Mouse (Mus musculus): ENCODE measurements around the gene Rabgap1.

Rabgap1 gene

GRCm38 (mm10) chr2:37516030-37516710, 73.1 kb downstream of the Rabgap1 start, which contains the start of gene Gpr21:
Gene Gpr21, plus strand, starts transcription at chr2:37516332.
- DNase-seq (ENCODE audit: low spot score) = no peak

DNA sequence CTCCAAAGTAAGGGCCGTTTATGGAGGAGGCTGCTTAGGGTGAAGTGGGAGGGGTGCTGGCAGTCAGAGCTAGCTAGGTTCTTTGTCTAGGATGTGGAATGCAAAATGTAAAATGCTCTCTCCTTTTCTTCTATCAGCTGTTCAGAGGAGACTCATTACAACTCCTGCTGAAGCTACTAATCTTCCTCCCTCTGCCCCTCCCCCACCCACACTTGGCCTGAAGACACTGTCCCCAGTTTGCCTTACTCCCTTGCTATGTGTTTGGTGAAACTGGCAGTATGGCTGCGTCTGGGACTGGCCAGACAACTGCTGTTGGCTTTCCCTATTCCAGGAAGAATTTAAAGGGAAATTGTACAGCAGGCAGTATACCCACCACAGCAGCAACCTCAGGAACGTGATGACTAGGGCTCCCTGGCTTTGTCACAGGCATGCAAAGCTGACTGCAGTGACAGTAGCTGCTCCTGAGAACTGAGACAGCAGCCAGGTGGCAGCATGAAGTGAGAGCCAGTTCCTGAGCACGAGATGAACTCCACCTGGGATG, 73.9 kb downstream of the Rabgap1 start:
- DNase-seq (ENCODE audit: low spot score) = no peak

GRCm38 (mm10) chr2:37518561-37519285, 75.6 kb downstream of the Rabgap1 start:
- no peak for DNase-seq (ENCODE audit: low spot score)

GRCm38 (mm10) chr2:37519286-37519640, 76.2 kb downstream of the Rabgap1 start:
- DNase-seq (ENCODE audit: low spot score) = no peak

GRCm38 (mm10) chr2:37527587-37527986, 84.5 kb downstream of the Rabgap1 start:
- DNase-seq (ENCODE audit: low spot score) = no peak

DNA sequence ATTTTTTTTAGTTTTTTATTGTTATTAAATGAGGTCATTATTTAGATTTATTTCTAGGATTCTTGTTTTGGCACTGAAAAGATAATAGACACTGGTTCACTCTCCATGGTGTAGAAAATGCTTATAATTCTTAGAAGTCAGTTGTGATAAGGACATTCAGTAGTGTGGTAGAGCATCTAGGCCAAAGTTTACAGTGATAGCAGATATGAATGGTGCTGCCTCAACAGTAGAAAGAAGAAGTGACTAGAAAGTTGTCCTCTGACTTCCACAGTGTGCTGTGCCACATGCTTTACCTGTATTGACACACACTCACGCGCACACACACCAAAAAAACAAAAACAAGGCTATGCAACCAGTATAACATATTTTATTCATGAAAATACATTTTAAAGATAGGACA, 86.3 kb downstream of the Rabgap1 start:
- no peak for DNase-seq (ENCODE audit: low spot score)

GRCm38 (mm10) chr2:37530766-37531165, 87.7 kb downstream of the Rabgap1 start:
- DNase-seq (ENCODE audit: low spot score) = no peak

GRCm38 (mm10) chr2:37531639-37532038, 88.6 kb downstream of the Rabgap1 start:
- no peak for DNase-seq (ENCODE audit: low spot score)

DNA sequence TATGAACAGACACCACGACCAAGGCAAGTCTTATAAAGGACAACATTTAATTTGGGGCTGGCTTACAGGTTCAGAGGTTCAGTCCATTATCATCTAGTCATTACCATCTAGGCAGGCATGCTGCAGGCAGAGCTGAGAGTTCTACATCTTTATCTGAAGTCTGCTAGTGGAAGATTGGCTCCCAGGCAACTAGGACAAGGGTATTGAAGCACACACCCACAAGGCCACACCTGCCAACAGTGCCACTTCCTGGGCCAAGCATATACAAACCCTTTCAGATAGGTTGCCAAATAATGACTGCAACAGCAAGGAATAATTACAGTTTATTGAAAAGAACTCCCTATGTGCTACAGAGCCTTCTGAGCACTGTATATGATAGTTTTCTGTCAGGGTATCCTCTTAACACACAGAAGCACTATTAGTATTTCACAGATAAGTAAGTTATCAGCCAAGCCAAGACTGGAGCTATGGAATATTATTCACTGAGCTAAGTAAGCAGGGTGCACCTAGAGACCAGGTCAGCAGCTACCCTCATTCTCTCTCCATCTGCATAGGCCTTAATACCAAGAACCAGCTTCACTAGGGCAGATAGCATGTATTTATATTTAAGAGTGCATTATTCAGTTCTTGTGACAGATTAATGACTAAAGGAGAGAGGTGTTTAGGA, 106.4 kb downstream of the Rabgap1 start:
- no peak for DNase-seq (ENCODE audit: low spot score)

- DNase-seq (ENCODE audit: low spot score) = no peak
Measured at GRCm38 (mm10) chr2:37556366-37556765, 113.3 kb downstream of the Rabgap1 start.

- DNase-seq (ENCODE audit: low spot score) = no peak
Measured at GRCm38 (mm10) chr2:37565579-37565978, 122.5 kb downstream of the Rabgap1 start.

DNA sequence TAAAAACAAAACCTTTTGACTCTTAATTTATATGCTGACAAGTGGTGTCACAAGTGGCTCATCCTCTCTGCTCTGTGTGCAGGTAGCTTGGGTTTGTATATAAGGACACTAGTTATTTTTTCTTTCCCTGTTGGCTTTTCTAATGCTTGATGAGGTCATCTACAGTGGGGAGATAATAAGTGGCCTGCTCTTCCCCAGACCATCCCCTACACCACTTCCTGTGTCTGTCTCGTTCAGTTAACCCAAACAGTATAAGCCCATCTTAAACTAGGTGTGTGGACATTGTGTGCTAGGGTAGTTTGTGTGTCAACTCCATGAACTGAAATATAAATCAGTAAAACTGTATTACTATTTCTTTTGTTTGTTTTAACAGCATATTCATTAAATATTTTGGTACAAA, 123.0 kb downstream of the Rabgap1 start:
- DNase-seq (ENCODE audit: low spot score) = no peak

- DNase-seq (ENCODE audit: low spot score) = no peak
Measured at GRCm38 (mm10) chr2:37569888-37570287, 126.8 kb downstream of the Rabgap1 start.

DNA sequence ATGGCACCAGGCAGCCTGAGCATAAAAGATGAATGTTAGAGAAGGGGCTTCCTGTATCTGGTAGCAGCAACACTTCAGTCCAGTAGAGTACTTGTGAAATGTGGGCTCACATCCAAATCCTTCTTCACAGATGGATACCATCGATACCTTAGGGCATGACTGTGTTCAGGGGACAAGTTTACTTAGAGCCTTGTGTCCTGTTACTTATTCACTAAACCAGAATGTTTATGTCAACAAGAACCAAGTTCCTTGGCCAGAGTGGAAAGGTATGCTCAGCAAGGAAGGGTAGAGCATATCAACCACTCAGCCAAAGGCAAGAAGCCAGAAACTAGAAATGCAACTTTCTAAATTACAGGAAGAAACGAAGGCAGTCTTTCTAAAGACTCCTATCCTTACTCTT, 127.6 kb downstream of the Rabgap1 start:
- no peak for DNase-seq (ENCODE audit: low spot score)

DNA sequence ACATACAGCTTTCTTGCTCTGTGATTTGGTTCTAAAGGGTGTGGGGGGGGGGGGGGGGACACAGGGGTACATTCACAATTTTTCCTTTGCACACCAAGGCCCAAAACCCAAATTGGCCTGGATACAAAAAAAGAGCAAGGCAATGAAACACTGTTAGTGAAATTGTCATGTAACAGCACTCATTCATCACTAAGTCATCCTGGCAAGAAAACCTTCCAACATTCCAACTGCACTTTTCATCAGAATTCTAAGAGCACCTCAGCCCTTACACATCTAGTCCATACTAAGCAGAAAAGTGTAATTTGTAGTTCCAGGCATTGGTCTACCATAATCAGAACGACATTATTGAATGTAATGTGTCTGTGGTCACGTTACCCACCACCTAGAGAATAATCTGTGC, 129.1 kb downstream of the Rabgap1 start:
- DNase-seq (ENCODE audit: low spot score) = no peak

DNA sequence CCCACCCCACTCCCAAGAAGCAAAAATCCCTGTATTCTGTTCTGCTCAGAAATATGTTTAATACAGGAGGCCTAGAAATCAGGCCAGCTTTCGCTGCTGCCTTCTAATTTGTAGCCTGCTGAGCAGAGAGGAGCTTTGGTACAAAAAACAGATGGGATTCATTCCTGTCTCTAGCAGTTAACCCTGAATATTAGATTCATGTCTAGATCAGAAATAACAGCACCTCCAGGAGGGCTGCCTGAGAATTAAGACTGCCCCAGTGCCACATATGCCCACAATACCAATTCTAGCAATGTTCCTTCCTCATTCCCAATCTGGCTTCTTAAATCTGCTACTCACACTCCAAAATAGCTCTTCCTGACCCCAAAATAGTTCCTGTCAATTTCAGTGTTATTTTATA, 133.6 kb downstream of the Rabgap1 start:
- DNase-seq (ENCODE audit: low spot score) = no peak

DNA sequence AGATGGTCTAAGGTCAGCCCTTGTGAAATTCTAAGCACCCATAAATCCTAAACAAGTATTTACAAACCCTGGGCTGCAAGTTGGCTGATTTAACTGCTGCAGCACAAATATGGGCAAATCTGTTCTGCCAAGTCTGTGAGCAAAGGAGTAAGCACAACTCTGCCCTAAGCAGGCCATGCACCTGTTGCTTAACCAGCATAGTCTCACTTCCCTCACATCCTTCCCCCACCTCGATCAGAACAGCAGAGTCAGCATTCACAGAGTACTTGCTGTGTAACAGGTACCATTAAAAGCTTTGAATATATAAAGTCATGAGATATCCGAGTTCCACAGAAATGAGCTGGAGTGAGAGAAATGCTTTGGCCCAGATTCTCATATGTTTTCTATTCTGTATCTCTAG, 135.1 kb downstream of the Rabgap1 start:
- no peak for DNase-seq (ENCODE audit: low spot score)

DNA sequence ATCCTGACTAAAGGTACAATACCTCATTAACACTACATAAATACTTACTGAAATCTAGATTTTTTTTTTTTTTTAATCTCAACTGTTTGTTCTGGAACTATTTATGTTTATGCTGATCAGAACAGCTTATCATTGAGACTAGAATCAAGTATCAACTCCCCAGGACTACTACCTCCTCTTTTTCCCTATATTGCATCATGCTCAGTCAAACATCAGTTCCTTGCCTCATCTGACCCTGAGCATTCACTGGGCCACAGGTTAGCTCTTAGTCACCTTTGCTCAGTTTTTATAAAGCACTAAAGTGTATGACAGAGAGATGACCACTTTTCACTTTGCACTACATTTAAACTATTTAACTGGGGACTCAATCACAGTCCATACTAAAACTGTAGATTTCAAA, 144.8 kb downstream of the Rabgap1 start:
- no peak for DNase-seq (ENCODE audit: low spot score)
